Mouse (Mus musculus) mouse embryonic stem cell (cell line): ENCODE results near the gene Ush2a.

Experiments
- in situ Hi-C, 2 experiments: fragments of 300-500 bp; cut with MboI; formaldehyde crosslinking; loops; 1 replicate in 1 of 2; 3 replicates in 1 of 2; pipeline ENCODE4 v1.14.3; 2019 to 2020; ENCODE audit warnings: low sequenced_read_pairs in 2 of 2, low pct_unique_long_range_greater_than_20kb in 1 of 2, mixed read lengths in 1 of 2; ENCODE audit not compliant: unreplicated experiment in 1 of 2

The Ush2a gene

GRCm38 (mm10) chr1:188518792-188519191, 257.0 kb downstream of the Ush2a start:
- in situ Hi-C loops: no loop called here

GRCm38 (mm10) chr1:188527451-188527850, 265.6 kb downstream of the Ush2a start:
- in situ Hi-C loops: no loop called here

- in situ Hi-C loops: no loop called here
These were observed 267.8 kb downstream of the Ush2a start for GRCm38 (mm10) chr1:188529606-188530131.

- in situ Hi-C loops: no loop called here
These were observed 275.2 kb downstream of the Ush2a start for GRCm38 (mm10) chr1:188537021-188537420.

- in situ Hi-C loops: no loop called here
These were observed 277.8 kb downstream of the Ush2a start for GRCm38 (mm10) chr1:188539621-188540020.

- in situ Hi-C loops: no loop called here
These were observed 279.7 kb downstream of the Ush2a start for GRCm38 (mm10) chr1:188541492-188541891.

GRCm38 (mm10) chr1:188543364-188543763, 281.5 kb downstream of the Ush2a start:
- in situ Hi-C loops: no loop called here

GRCm38 (mm10) chr1:188549686-188550085, 287.9 kb downstream of the Ush2a start:
- in situ Hi-C loops: no loop called here

GRCm38 (mm10) chr1:188551802-188552201, 290.0 kb downstream of the Ush2a start:
- in situ Hi-C loops: no loop called here

GRCm38 (mm10) chr1:188558911-188559310, 297.1 kb downstream of the Ush2a start:
- in situ Hi-C loops: no loop called here

GRCm38 (mm10) chr1:188566229-188566628, 304.4 kb downstream of the Ush2a start:
- in situ Hi-C loops: no loop called here

GRCm38 (mm10) chr1:188567486-188567885, 305.7 kb downstream of the Ush2a start:
- in situ Hi-C loops: no loop called here

GRCm38 (mm10) chr1:188568295-188568961, 306.6 kb downstream of the Ush2a start:
- in situ Hi-C loops: no loop called here

- in situ Hi-C loops: no loop called here
These were observed 314.5 kb downstream of the Ush2a start for GRCm38 (mm10) chr1:188576246-188576747.

GRCm38 (mm10) chr1:188577376-188577775, 315.6 kb downstream of the Ush2a start:
- in situ Hi-C loops: no loop called here

- in situ Hi-C loops: no loop called here
These were observed 319.3 kb downstream of the Ush2a start for GRCm38 (mm10) chr1:188581136-188581535.

GRCm38 (mm10) chr1:188595251-188595650, 333.4 kb downstream of the Ush2a start:
- in situ Hi-C loops: no loop called here

GRCm38 (mm10) chr1:188598052-188598451, 336.2 kb downstream of the Ush2a start:
- in situ Hi-C loops: no loop called here

GRCm38 (mm10) chr1:188599134-188599533, 337.3 kb downstream of the Ush2a start:
- in situ Hi-C loops: no loop called here

GRCm38 (mm10) chr1:188606450-188606849, 344.6 kb downstream of the Ush2a start:
- in situ Hi-C loops: no loop called here
